Mouse (Mus musculus) heart, embryonic 13.5 days (tissue): ENCODE data around the gene Fam69b. TPM values are rescaled to one million over a fixed set of nuclear protein-coding genes. Genes with fewer than 3 reads are reported as not detected.
A peak's percentile ranks its signal among the peaks of the same experiment; 100 is the strongest.

Experiments
- ATAC-seq: fragments of 200-750 bp; cut with Nextera tagmentation; 2 replicates; pipeline ENCODE4 v1.8.0; 2017; ENCODE audit warnings: moderate TSS enrichment; ENCODE audit not compliant: insufficient number of reproducible peaks, low FRiP score, low TSS enrichment; ENCODE audit errors: extremely low read depth
- H3K27ac ChIP-seq: fragments of 300-500 bp; sonication (generic); replicated peaks from 2 replicates; pipeline ENCODE4 v1.5.1; 2015; ENCODE audit warnings: moderate library complexity, mild to moderate bottlenecking, inconsistent platforms
- H3K27me3 ChIP-seq: fragments of 300-500 bp; sonication (generic); replicated peaks from 2 replicates; pipeline ENCODE4 v1.6.1; 2015; ENCODE audit warnings: mild to moderate bottlenecking, inconsistent platforms
- H3K36me3 ChIP-seq: fragments of 300-500 bp; sonication (generic); 2 replicates; pipeline ENCODE4 v1.6.1; 2015; ENCODE audit warnings: mild to moderate bottlenecking, inconsistent platforms
- H3K4me1 ChIP-seq: fragments of 300-500 bp; sonication (generic); 2 replicates; pipeline ENCODE4 v1.6.1; 2015; ENCODE audit warnings: inconsistent platforms
- H3K4me2 ChIP-seq: fragments of 300-500 bp; sonication (generic); 2 replicates; pipeline ENCODE4 v1.6.1; 2015; ENCODE audit warnings: inconsistent platforms, mild to moderate bottlenecking, moderate library complexity
- H3K4me3 ChIP-seq: fragments of 300-500 bp; sonication (generic); 2 replicates; pipeline ENCODE4 v1.5.1; 2015; ENCODE audit warnings: moderate library complexity, mild to moderate bottlenecking, inconsistent platforms
- H3K9ac ChIP-seq: fragments of 300-500 bp; sonication (generic); 2 replicates; pipeline ENCODE4 v1.6.1; 2015; ENCODE audit warnings: inconsistent platforms, mild to moderate bottlenecking, moderate library complexity
- H3K9me3 ChIP-seq: fragments of 300-500 bp; sonication (generic); 2 replicates; pipeline ENCODE4 v1.6.1; 2016; ENCODE audit warnings: inconsistent platforms
- WGBS: fragments of 180-500 bp; shearing (Covaris S2); methylation state at CpG from one replicate; pipeline ENCODE4 v1.1.7; 2015; ENCODE audit warnings: mixed read lengths; 5-methylcytosine and 5-hydroxymethylcytosine counted together
- polyA plus RNA-seq: library from polyadenylated mRNA; unstranded; fragments of >200 nt; fragmentation: Nextera tagmentation; extraction: Ambion mirVana; gene quantifications from 2 replicates; pipeline ENCODE4 v1.2.1, GENCODE M21; 2015

Gene Fam69b
- polyA plus RNA-seq, 1 experiment from 2014 or later: 17.2 TPM

GRCm38 (mm10) chr2:26599965-26600364, 28.3 kb upstream of the Fam69b start:
- Histone ChIP-seq H3K27me3 (no peaks in the 10 kb centered on the region), H3K4me3 (no peak overlapping the region), H3K9ac (no peak overlapping the region), H3K4me2 (no peak overlapping the region), H3K9me3 (no peaks in the 10 kb centered on the region), H3K36me3 (peaks cover 6% of the 10 kb centered on the region), H3K4me1 (peaks cover 16% of the 10 kb centered on the region), H3K27ac (no peak overlapping the region)
- no peak for ATAC-seq
- 80% methylated on average over 4 of the region's 4 CpGs for WGBS

DNA sequence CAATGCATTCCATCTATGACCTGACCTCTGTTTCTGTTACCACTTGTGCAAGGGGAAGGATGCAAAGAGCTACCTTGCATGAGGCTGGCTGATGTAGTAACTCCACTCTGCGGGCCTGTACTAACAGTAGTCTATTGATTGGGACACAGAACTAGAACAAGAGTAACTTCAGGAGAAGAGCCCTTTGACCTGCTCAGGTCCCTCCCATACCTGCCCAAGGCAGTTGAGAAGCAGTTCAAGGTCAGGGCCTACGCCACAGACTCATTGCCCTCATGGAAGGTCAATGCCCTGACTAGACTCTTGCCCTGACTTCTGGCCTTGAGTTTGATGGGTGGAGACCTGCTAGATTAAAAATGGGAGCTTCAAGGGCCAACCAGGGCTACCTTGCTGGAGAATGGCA, 27.6 kb upstream of the Fam69b start:
- Histone ChIP-seq H3K9me3 (no peaks in the 10 kb centered on the region), H3K4me3 (no peak overlapping the region), H3K36me3 (peaks cover 6% of the 10 kb centered on the region), H3K4me2 (no peak overlapping the region), H3K27ac (no peak overlapping the region), H3K4me1 (peaks cover 16% of the 10 kb centered on the region), H3K27me3 (no peaks in the 10 kb centered on the region), H3K9ac (no peak overlapping the region)
- WGBS: 88% methylated on average over 2 of the region's 2 CpGs
- ATAC-seq: no peak

- H3K9me3 ChIP-seq: no peaks in the 10 kb centered on the region
- no peak overlapping the region for H3K9ac ChIP-seq
- WGBS: 86% methylated on average over 1 of the region's 1 CpGs
- H3K27me3 ChIP-seq: no peaks in the 10 kb centered on the region
- no peak overlapping the region for H3K27ac ChIP-seq
- no peaks in the 10 kb centered on the region; the same call in 1 of the 2 replicates for H3K36me3 ChIP-seq
- H3K4me1 ChIP-seq: peaks cover 23% of the 10 kb centered on the region
- no peak overlapping the region for H3K4me3 ChIP-seq
- no peak for ATAC-seq
- H3K4me2 ChIP-seq: no peak overlapping the region
Observed at GRCm38 (mm10) chr2:26601595-26601994, 26.7 kb upstream of the Fam69b start.

- 81% methylated on average over 5 of the region's 5 CpGs for WGBS
Observed at GRCm38 (mm10) chr2:26602631-26603030, 25.6 kb upstream of the Fam69b start.

DNA sequence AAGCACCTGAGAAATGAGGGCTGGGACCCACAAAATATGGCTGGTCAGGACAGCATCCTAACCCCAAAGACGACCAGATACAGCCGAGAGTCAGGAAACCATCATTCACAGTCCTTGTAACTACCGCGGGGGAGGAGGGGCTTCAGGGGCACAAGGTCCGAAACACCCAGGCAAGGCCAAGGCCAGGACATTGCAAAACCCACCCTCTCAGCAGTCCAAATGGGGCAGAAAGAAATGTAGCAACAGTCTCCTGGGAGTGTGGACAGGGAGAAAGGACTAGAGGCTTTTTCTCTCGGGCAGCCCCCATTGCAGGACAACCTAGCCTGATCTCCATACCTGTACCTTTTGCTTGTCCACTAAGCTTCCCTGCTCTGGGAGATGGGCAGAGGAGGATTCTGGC, 25.1 kb upstream of the Fam69b start:
- ATAC-seq: no peak
- Histone ChIP-seq H3K27me3 (no peaks in the 10 kb centered on the region), H3K4me3 (peak overlapping the region; percentile 76), H3K27ac (peak overlapping the region; percentile 78), H3K9ac (peak overlapping the region; percentile 90), H3K9me3 (no peaks in the 10 kb centered on the region), H3K36me3 (no peaks in the 10 kb centered on the region), H3K4me1 (peaks cover 34% of the 10 kb centered on the region), H3K4me2 (peak overlapping the region; percentile 90)
- WGBS: 18% methylated on average over 6 of the region's 6 CpGs

More at GRCm38 (mm10) chr2:26602631-26603030, 25.6 kb upstream of the Fam69b start:
- Histone ChIP-seq H3K27ac (no peak overlapping the region), H3K4me2 (peak overlapping the region; percentile 90), H3K9me3 (no peaks in the 10 kb centered on the region), H3K4me3 (peak overlapping the region; percentile 76), H3K27me3 (no peaks in the 10 kb centered on the region), H3K36me3 (no peaks in the 10 kb centered on the region), H3K4me1 (peaks cover 33% of the 10 kb centered on the region), H3K9ac (peak overlapping the region; percentile 90)
- no peak for ATAC-seq

DNA sequence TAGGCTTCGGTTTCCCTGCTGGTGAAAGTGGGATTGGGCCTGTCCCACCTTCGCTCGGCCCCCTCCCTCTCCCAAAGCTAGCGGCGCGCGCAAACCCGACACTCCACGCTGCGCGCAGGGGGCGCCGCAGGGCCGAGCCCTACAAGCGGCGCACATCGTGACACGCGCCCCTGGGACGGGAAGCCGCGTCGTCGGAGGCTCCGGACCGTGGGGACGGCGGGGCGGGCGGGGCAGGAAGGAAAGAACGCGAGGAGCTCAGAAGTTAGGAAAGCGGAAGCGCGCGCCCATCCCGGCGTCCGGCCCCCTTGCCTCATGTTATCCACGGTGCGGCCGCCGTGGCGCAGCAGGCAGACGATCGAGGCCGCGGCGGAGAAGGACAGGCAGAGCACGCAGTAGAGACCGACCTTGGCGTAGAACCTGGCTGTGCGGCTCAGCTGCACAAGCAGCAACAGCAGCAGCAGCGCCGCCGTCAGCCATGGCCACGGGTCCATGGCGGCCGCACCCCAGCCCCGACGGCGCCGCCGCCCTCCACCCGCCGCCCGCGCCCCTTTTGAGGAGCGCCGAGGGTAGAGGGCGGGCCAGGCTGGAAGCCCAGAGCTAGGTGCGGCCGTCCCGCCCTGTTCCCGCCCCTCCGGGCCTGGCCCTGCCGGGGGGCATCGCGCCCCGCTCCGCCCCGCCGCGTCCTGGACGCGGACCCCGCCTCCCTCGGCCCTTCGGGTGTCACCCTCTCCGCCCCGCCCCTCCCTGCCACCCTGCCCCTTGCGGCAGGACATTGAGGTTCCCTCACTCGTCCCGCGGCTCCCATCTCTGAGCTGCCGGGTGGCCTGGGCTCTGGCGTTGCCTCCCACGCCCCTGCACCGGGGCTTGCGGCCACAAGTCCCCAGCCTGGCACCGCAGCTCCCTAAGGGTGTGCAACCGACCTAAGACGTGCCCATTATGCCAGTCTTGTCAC, 24.3 kb upstream of the Fam69b start, which contains the start of gene Agpat2:
Gene Agpat2 (minus strand): TSS at position 698 of the 952 bp plus-strand sequence.
- H3K36me3 ChIP-seq: no peaks in the 10 kb centered on the region
- peaks cover 34% of the 10 kb centered on the region for H3K4me1 ChIP-seq
- H3K27me3 ChIP-seq: no peaks in the 10 kb centered on the region
- no peaks in the 10 kb centered on the region for H3K9me3 ChIP-seq
- H3K27ac ChIP-seq: peak within 1 kb of the TSS; percentile 78
- peak within 1 kb of the TSS; percentile 90 for H3K4me2 ChIP-seq
- peak within 1 kb of the TSS; percentile 76 for H3K4me3 ChIP-seq
- WGBS: under 1% methylated on average over 95 of the region's 103 CpGs
- ATAC-seq: peak; percentile 56
- H3K9ac ChIP-seq: peak within 1 kb of the TSS; percentile 90

- Histone ChIP-seq H3K4me3 (no peak overlapping the region), H3K27me3 (no peaks in the 10 kb centered on the region), H3K4me1 (peaks cover 37% of the 10 kb centered on the region), H3K36me3 (no peaks in the 10 kb centered on the region), H3K27ac (no peak overlapping the region), H3K9ac (no peak overlapping the region), H3K4me2 (no peak overlapping the region), H3K9me3 (no peaks in the 10 kb centered on the region)
- ATAC-seq: no peak
- 78% methylated on average over 8 of the region's 8 CpGs for WGBS
Observed at GRCm38 (mm10) chr2:26605331-26605730, 22.9 kb upstream of the Fam69b start.

DNA sequence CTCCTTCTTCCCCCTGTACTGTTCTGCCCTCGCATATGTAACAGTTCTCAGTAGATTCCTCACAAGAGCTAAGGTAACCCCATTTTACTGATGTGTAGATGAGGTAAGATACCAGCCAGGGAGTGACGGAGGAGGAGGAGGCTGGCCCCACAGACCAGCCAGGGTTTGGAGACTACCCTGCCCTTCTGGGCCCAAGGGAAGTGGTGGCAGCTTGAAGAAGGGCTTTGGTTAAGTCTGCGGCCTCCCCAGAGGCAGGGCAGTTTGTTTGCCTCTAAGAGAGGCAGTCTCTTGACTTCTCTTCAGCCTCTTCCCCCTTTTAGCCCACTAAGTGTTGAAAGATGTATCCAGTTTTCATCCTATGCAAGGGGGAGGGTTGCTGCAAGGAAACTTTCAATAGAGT, 21.7 kb upstream of the Fam69b start:
- WGBS: 64% methylated on average over 3 of the region's 3 CpGs
- peak overlapping the region; percentile 72 for H3K27ac ChIP-seq
- H3K4me3 ChIP-seq: no peak overlapping the region
- no peaks in the 10 kb centered on the region for H3K9me3 ChIP-seq
- no peaks in the 10 kb centered on the region for H3K36me3 ChIP-seq
- H3K9ac ChIP-seq: peak overlapping the region; percentile 44; the same call in 1 of the 2 replicates
- H3K4me2 ChIP-seq: no peak overlapping the region
- no peak for ATAC-seq
- H3K27me3 ChIP-seq: no peaks in the 10 kb centered on the region
- peaks cover 37% of the 10 kb centered on the region for H3K4me1 ChIP-seq

DNA sequence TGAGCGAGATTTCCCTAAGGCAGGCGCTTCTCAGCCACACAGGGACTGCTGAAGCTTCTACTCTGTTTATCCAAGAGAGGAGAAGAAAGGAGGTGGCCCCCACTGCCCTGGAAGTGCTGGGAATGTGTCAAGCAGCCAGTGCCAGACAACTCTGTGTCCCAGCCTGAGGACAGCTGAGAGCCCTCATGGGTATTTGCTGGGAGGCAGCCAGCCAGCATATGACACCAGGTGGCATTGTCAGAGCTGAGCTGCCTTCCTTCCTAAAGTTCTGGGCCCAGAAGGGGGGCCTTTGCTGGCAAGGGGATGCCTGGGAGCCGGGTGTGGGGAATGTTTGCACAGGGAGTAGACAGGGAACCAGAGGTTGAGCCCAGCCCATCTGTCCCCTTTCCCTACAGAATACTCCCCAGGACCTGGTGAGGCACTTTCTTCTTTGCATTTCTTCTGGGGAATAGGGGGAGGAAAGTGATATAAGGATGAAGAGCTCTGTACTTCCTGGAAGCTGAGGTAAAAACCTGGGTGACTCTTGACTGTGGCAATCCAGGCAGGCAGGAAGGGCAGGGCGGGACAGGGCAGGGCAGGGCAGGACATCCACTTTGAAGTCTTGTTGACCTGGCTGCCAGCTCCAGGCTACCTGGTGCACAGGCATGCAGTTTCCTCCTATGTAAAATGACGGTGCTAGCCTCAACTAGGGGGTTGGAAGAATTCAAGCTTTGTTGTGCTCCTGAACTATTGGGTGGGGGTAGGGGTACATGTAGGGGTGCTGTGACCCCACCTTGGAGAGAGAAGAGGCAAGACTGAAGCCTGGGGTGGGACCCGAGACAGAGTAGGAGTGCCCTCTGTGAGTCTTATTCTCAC, 21.0 kb upstream of the Fam69b start:
- H3K9ac ChIP-seq: peak overlapping the region; percentile 44
- H3K9me3 ChIP-seq: no peaks in the 10 kb centered on the region
- peak overlapping the region; percentile 72 for H3K27ac ChIP-seq
- peaks cover 37% of the 10 kb centered on the region for H3K4me1 ChIP-seq
- H3K27me3 ChIP-seq: no peaks in the 10 kb centered on the region
- no peak overlapping the region for H3K4me3 ChIP-seq
- 44% methylated on average over 6 of the region's 6 CpGs for WGBS
- H3K36me3 ChIP-seq: no peaks in the 10 kb centered on the region
- ATAC-seq: no peak
- H3K4me2 ChIP-seq: no peak overlapping the region

DNA sequence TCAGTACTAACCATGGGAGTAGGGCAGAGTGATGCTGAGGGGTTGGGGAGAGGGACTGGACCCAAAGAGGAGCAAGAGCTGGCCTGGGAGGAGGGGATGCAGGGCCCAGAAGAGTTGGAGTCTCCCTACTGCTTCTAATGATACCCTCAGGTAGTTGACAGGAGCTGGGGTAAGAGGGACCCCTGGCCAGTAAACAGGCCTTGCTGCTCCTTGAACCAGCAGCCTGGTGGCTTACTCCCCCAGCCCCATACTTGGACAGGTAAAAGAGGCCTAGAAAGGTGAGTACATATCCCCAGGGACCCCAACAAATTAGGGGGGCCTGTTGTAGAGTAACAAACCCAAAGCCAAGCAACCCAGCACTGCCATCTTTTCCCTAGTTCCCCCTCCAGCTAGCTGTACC, 19.5 kb upstream of the Fam69b start:
- Histone ChIP-seq H3K4me3 (no peak overlapping the region), H3K27me3 (no peaks in the 10 kb centered on the region), H3K36me3 (no peaks in the 10 kb centered on the region), H3K27ac (no peak overlapping the region), H3K4me2 (no peak overlapping the region), H3K9me3 (no peaks in the 10 kb centered on the region), H3K9ac (no peak overlapping the region), H3K4me1 (peaks cover 26% of the 10 kb centered on the region)
- no peak for ATAC-seq

GRCm38 (mm10) chr2:26609261-26609661, 19.0 kb upstream of the Fam69b start:
- Histone ChIP-seq H3K36me3 (no peaks in the 10 kb centered on the region), H3K9ac (no peak overlapping the region), H3K4me3 (no peak overlapping the region), H3K27ac (no peak overlapping the region), H3K4me2 (no peak overlapping the region), H3K4me1 (peaks cover 26% of the 10 kb centered on the region), H3K27me3 (no peaks in the 10 kb centered on the region), H3K9me3 (no peaks in the 10 kb centered on the region)
- ATAC-seq: no peak
